Mouse (Mus musculus) c-Kit-negative CD71-positive TER-119-positive erythroid progenitor cells, embryonic 14.5 days (primary cell): ENCODE data around the gene Adgrg3.

ENCODE experiments used
- DNase-seq: peaks from one replicate; pipeline ENCODE4 v3.0.0-alpha.2; 2013; ENCODE audit warnings: low read depth, low spot score

Gene Adgrg3

DNA sequence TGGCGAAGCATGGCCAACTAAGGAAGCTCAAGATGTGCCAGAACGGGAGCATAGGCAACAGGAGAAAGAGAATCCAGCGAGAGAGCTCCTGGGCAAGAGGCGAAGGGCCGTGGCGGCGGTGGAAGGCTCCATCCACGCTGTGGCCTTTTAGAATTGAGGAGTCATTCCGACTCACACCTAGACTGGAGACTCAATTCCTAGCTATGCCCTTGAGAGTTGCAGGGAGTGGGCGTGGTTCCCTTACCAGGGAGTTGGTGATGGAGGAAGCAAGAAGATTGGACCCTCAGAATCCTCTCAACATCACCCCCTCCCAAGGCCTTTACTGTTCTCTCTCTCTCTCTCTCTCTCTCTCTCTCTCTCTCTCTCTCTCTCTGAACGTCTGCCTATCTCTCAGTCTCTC lies 64.2 kb downstream of the Adgrg3 start:
- peak; percentile 53 for DNase-seq

GRCm38 (mm10) chr8:95084261-95084660 lies 66.8 kb downstream of the Adgrg3 start:
- DNase-seq = no peak

DNA sequence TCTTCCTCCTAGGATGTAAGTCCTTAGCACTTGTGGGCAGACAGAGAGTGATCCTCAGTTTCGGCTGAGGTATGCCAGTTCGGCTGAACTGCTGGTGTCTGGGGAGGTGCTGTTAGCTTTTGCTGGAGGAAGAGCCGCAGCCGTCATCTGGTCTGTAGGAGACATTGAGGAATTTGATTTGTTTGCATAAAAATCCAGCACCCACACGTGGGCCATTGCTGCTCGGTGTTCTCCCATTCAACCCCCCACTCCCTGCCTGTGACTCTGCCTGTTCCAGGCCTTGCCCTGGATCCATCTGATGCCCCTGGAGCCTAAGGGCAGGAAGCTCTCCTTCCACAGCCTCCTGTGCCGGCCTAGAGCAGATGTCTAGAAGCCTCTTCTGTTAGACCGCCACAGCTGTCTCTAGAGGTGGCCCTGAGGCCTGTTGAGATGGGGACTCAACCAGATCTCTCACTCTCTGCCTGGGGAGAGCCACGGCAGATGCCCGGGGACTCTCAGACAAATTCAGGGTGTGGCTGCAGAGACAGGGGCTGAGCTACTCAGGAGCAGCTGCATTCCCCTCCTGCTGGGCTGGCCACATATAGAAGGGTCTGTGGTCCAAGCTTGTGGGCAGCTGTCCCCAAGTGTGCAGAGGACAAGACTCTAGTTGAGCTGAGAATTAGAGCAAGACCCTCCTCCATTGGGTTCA lies 67.4 kb downstream of the Adgrg3 start:
- DNase-seq = no peak

GRCm38 (mm10) chr8:95085432-95086141 lies 68.1 kb downstream of the Adgrg3 start:
- DNase-seq = no peak

DNA sequence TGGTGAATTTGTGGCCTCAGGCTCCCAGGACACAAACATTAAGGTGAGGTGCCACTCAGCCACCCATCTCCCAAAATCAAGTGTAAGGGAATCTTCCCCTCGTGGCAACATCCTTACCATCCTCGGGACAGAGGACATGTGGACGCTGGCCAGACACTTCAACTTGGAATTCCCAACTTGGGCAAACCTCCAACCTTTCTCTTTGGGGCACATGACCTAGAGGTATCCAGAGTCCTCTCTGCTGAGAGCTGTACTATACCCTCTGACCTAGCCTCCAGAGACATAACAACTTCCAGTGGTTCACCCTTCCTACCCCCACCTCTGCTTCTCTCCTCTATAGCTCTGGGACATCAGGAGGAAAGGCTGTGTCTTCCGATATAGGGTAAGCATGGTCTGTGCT lies 76.1 kb downstream of the Adgrg3 start:
- no peak for DNase-seq
